Mouse (Mus musculus): ENCODE measurements at regions not wholly inside any gene's neighbourhood (a gene's known extent, or its start where the extent isn't known, plus 50 kb on each side); places are given as distances from the start of the nearest gene placed in this dataset.

GRCm38 (mm10) chr8:10835054-10835453 lies 173.2 kb downstream of the Irs2 start:
- TF ChIP-seq ZNF384 (IDR thresholded peaks at IDR 0.05; ENCODE audit: low read depth, low read length) (no peak), CTCF (IDR thresholded peaks at IDR 0.05 in 2 of 3, conservative IDR thresholded peaks at IDR 0.05 in 1 of 3; ENCODE audit: control insufficient read depth in 1 of 3, insufficient read depth in 1 of 3, low read depth in 2 of 3, low read length in 3 of 3, poor library complexity in 1 of 3, severe bottlenecking in 1 of 3) (no peak), MXI1 (IDR thresholded peaks at IDR 0.05; ENCODE audit: low read depth, low read length) (no peak), MAX (IDR thresholded peaks at IDR 0.05; ENCODE audit: low read length) (no peak), POLR2A (IDR thresholded peaks at IDR 0.05; ENCODE audit: control insufficient read depth in 1 of 2, insufficient read depth in 1 of 2, low read depth in 1 of 2, low read length in 2 of 2, poor library complexity in 1 of 2) (no peak), JUND (IDR thresholded peaks at IDR 0.05; ENCODE audit: low read depth, low read length) (no peak), USF1 (IDR thresholded peaks at IDR 0.05; ENCODE audit: low read depth, low read length) (no peak), POLR2AphosphoS2 (IDR thresholded peaks at IDR 0.05; ENCODE audit: low read length) (no peak), MAZ (IDR thresholded peaks at IDR 0.05; ENCODE audit: low read depth, low read length) (no peak), CHD2 (IDR thresholded peaks at IDR 0.05; ENCODE audit: low read length) (no peak), USF2 (IDR thresholded peaks at IDR 0.05; ENCODE audit: borderline replicate concordance in 1 of 2, insufficient read depth in 1 of 2, low read depth in 1 of 2, low read length in 2 of 2) (no peak), TCF12 (IDR thresholded peaks at IDR 0.05; ENCODE audit: low read depth, low read length) (peak; percentile 14; the same call in 1 of the 2 replicates)
